Mouse (Mus musculus): ENCODE data around the gene Phf20.

DNA sequence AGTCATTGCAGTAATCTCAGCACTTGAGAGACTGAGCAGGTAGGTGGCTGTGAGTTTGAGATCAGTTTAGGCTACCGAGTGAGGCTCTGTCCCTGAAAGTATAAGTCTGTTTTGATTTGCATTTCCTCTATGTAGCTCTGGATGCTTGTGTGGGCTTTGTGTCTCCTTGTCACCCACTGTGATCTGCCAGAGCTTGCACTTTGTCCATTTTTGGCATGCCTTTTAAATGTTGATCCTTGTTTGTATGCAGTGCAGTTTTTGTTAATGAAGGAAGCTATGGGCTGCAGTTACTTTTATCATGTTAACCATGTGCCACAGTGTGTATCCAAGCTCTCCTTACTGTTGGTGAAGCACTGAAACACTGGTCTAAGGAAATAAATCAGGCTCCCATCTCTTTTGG, 21.5 kb downstream of the Phf20 start:
- TF ChIP-seq CTCF (IDR thresholded peaks at IDR 0.05; ENCODE audit: extremely low read depth, insufficient read depth, insufficient read length, insufficient replicate concordance), result no peak
- no peak for TF ChIP-seq POLR2A (IDR thresholded peaks at IDR 0.05; ENCODE audit: low read depth, low read length)

Measured in spleen, adult 2 months (tissue).